Mouse (Mus musculus): ENCODE measurements around the gene Rap1gap. TPM values are rescaled to one million over a fixed set of nuclear protein-coding genes. Genes with fewer than 3 reads are reported as not detected.

The Rap1gap gene
- polyA plus RNA-seq, 1 experiment from 2014 or later: 80.7 TPM

- H3K9ac ChIP-seq: peak overlapping the region; percentile 84
- H3K36me3 ChIP-seq (replicated peaks; ENCODE audit: control insufficient read depth, insufficient read depth): no peaks in the 10 kb centered on the region
- peak overlapping the region; percentile 57 for H3K4me3 ChIP-seq (replicated peaks; ENCODE audit: low read length)
- H3K4me2 ChIP-seq (replicated peaks): peak overlapping the region; percentile 89
- WGBS: 4% methylated on average over 51 of the region's 52 CpGs
- H3K9me3 ChIP-seq (ENCODE audit: control insufficient read depth, low read length): no peaks in the 10 kb centered on the region
- peaks cover 39% of the 10 kb centered on the region for H3K4me1 ChIP-seq (replicated peaks; ENCODE audit: control insufficient read depth, insufficient read depth, low read length)
- peak; percentile 76 for ATAC-seq (ENCODE audit: low FRiP score)
- peak overlapping the region; percentile 51; the same call in 1 of the 2 replicates for H3K27ac ChIP-seq
- DNase-seq (ENCODE audit: low spot score): peak; percentile 87
- H3K27me3 ChIP-seq (ENCODE audit: control insufficient read depth, insufficient read depth, low read length): no peaks in the 10 kb centered on the region
Measured at GRCm38 (mm10) chr4:137707216-137707990, 42.9 kb downstream of the Rap1gap start.

GRCm38 (mm10) chr4:137712963-137713362 is 48.4 kb downstream of the Rap1gap start:
- Histone ChIP-seq H3K4me2 (replicated peaks) (no peak overlapping the region), H3K4me1 (replicated peaks; ENCODE audit: control insufficient read depth, insufficient read depth, low read length) (peaks cover 18% of the 10 kb centered on the region), H3K36me3 (replicated peaks; ENCODE audit: control insufficient read depth, insufficient read depth) (no peaks in the 10 kb centered on the region), H3K4me3 (replicated peaks; ENCODE audit: low read length) (no peak overlapping the region), H3K9me3 (ENCODE audit: control insufficient read depth, low read length) (no peaks in the 10 kb centered on the region), H3K27ac (no peak overlapping the region), H3K9ac (no peak overlapping the region), H3K27me3 (ENCODE audit: control insufficient read depth, insufficient read depth, low read length) (no peaks in the 10 kb centered on the region)
- ATAC-seq (ENCODE audit: low FRiP score) (no peak), DNase-seq (ENCODE audit: low spot score) (no peak)
- WGBS: 89% methylated on average over 13 of the region's 13 CpGs

GRCm38 (mm10) chr4:137714020-137714624 is 49.6 kb downstream of the Rap1gap start:
- Histone ChIP-seq H3K9me3 (ENCODE audit: control insufficient read depth, low read length) (no peaks in the 10 kb centered on the region), H3K36me3 (replicated peaks; ENCODE audit: control insufficient read depth, insufficient read depth) (no peaks in the 10 kb centered on the region), H3K27ac (no peak overlapping the region), H3K4me1 (replicated peaks; ENCODE audit: control insufficient read depth, insufficient read depth, low read length) (peaks cover 14% of the 10 kb centered on the region), H3K27me3 (ENCODE audit: control insufficient read depth, insufficient read depth, low read length) (no peaks in the 10 kb centered on the region), H3K4me3 (replicated peaks; ENCODE audit: low read length) (no peak overlapping the region), H3K4me2 (replicated peaks) (no peak overlapping the region), H3K9ac (no peak overlapping the region)
- DNase-seq (ENCODE audit: low spot score) (no peak), ATAC-seq (ENCODE audit: low FRiP score) (no peak)
- WGBS: 49% methylated on average over 8 of the region's 8 CpGs

GRCm38 (mm10) chr4:137717005-137717404 is 52.5 kb downstream of the Rap1gap start:
- WGBS: 54% methylated on average over 7 of the region's 7 CpGs
- H3K36me3 ChIP-seq (replicated peaks; ENCODE audit: control insufficient read depth, insufficient read depth): 0 out of 2 replicates have a peak, but pooled peaks cover 5% of the 10 kb centered on the region
- no peaks in the 10 kb centered on the region for H3K27me3 ChIP-seq (ENCODE audit: control insufficient read depth, insufficient read depth, low read length)
- no peak overlapping the region for H3K9ac ChIP-seq
- H3K27ac ChIP-seq: no peak overlapping the region
- DNase-seq (ENCODE audit: low spot score): no peak
- no peak overlapping the region for H3K4me2 ChIP-seq (replicated peaks)
- H3K4me1 ChIP-seq (replicated peaks; ENCODE audit: control insufficient read depth, insufficient read depth, low read length): peaks cover 12% of the 10 kb centered on the region
- no peaks in the 10 kb centered on the region for H3K9me3 ChIP-seq (ENCODE audit: control insufficient read depth, low read length)
- ATAC-seq (ENCODE audit: low FRiP score): no peak
- no peak overlapping the region for H3K4me3 ChIP-seq (replicated peaks; ENCODE audit: low read length)

- H3K27me3 ChIP-seq (ENCODE audit: control insufficient read depth, insufficient read depth, low read length): no peaks in the 10 kb centered on the region
- H3K4me2 ChIP-seq (replicated peaks): no peak overlapping the region
- peaks cover 12% of the 10 kb centered on the region for H3K4me1 ChIP-seq (replicated peaks; ENCODE audit: control insufficient read depth, insufficient read depth, low read length)
- DNase-seq (ENCODE audit: low spot score) (no peak), ATAC-seq (ENCODE audit: low FRiP score) (no peak)
- no peaks in the 10 kb centered on the region for H3K9me3 ChIP-seq (ENCODE audit: control insufficient read depth, low read length)
- no peak overlapping the region for H3K27ac ChIP-seq
- H3K36me3 ChIP-seq (replicated peaks; ENCODE audit: control insufficient read depth, insufficient read depth): 0 out of 2 replicates have a peak, but pooled peaks cover 9% of the 10 kb centered on the region
- H3K9ac ChIP-seq: no peak overlapping the region
- WGBS: 74% methylated on average over 15 of the region's 15 CpGs
- H3K4me3 ChIP-seq (replicated peaks; ENCODE audit: low read length): no peak overlapping the region
Measured at GRCm38 (mm10) chr4:137717671-137718070, 53.1 kb downstream of the Rap1gap start.

- peak overlapping the region; percentile 49; the same call in 1 of the 2 replicates for H3K9ac ChIP-seq
- no peak overlapping the region for H3K4me3 ChIP-seq (replicated peaks; ENCODE audit: low read length)
- H3K27me3 ChIP-seq (ENCODE audit: control insufficient read depth, insufficient read depth, low read length): no peaks in the 10 kb centered on the region
- ATAC-seq (ENCODE audit: low FRiP score) (peak; percentile 26; the same call in 1 of the 2 replicates), DNase-seq (ENCODE audit: low spot score) (no peak)
- 21% methylated on average over 15 of the region's 15 CpGs for WGBS
- no peaks in the 10 kb centered on the region for H3K9me3 ChIP-seq (ENCODE audit: control insufficient read depth, low read length)
- H3K36me3 ChIP-seq (replicated peaks; ENCODE audit: control insufficient read depth, insufficient read depth): 0 out of 2 replicates have a peak, but pooled peaks cover 9% of the 10 kb centered on the region
- no peak overlapping the region for H3K4me2 ChIP-seq (replicated peaks)
- peak overlapping the region; percentile 75 for H3K27ac ChIP-seq
- peaks cover 12% of the 10 kb centered on the region for H3K4me1 ChIP-seq (replicated peaks; ENCODE audit: control insufficient read depth, insufficient read depth, low read length)
Measured at GRCm38 (mm10) chr4:137719378-137720077, 55.0 kb downstream of the Rap1gap start.

- H3K9ac ChIP-seq: no peak overlapping the region
- no peaks in the 10 kb centered on the region for H3K27me3 ChIP-seq (ENCODE audit: control insufficient read depth, insufficient read depth, low read length)
- H3K4me1 ChIP-seq (replicated peaks; ENCODE audit: control insufficient read depth, insufficient read depth, low read length): peaks cover 12% of the 10 kb centered on the region
- no peak for ATAC-seq (ENCODE audit: low FRiP score)
- DNase-seq (ENCODE audit: low spot score): no peak
- no peak overlapping the region for H3K4me3 ChIP-seq (replicated peaks; ENCODE audit: low read length)
- H3K9me3 ChIP-seq (ENCODE audit: control insufficient read depth, low read length): no peaks in the 10 kb centered on the region
- H3K4me2 ChIP-seq (replicated peaks): no peak overlapping the region
- H3K27ac ChIP-seq: no peak overlapping the region
- 0 out of 2 replicates have a peak, but pooled peaks cover 9% of the 10 kb centered on the region for H3K36me3 ChIP-seq (replicated peaks; ENCODE audit: control insufficient read depth, insufficient read depth)
- WGBS: 83% methylated on average over 15 of the region's 15 CpGs
Measured at GRCm38 (mm10) chr4:137721563-137721962, 57.0 kb downstream of the Rap1gap start.

- Histone ChIP-seq H3K27ac (no peak overlapping the region), H3K36me3 (replicated peaks; ENCODE audit: control insufficient read depth, insufficient read depth) (0 out of 2 replicates have a peak, but pooled peaks cover 9% of the 10 kb centered on the region), H3K9me3 (ENCODE audit: control insufficient read depth, low read length) (no peaks in the 10 kb centered on the region), H3K4me3 (replicated peaks; ENCODE audit: low read length) (no peak overlapping the region), H3K4me2 (replicated peaks) (no peak overlapping the region), H3K4me1 (replicated peaks; ENCODE audit: control insufficient read depth, insufficient read depth, low read length) (peaks cover 14% of the 10 kb centered on the region), H3K9ac (no peak overlapping the region), H3K27me3 (ENCODE audit: control insufficient read depth, insufficient read depth, low read length) (no peaks in the 10 kb centered on the region)
- ATAC-seq (ENCODE audit: low FRiP score) (no peak), DNase-seq (ENCODE audit: low spot score) (no peak)
- WGBS: 91% methylated on average over 3 of the region's 3 CpGs
Measured at GRCm38 (mm10) chr4:137722230-137722629, 57.7 kb downstream of the Rap1gap start.

Data from hindbrain, embryonic 14.5 days (tissue).